Mouse (Mus musculus): ENCODE data around the gene Rxfp4. TPM values are rescaled to one million over a fixed set of nuclear protein-coding genes. Genes with fewer than 3 reads are reported as not detected.
"Not testable (repeated sequence)": the region's sequence is repeated elsewhere in the genome, so short reads cannot be mapped to it uniquely, and the experiment has no call there.

Rxfp4 gene
- polyA plus RNA-seq, 1 experiment, result 0.12 TPM

GRCm38 (mm10) chr3:88619113-88620097 lies 33.5 kb downstream of the Rxfp4 start:
- WGBS, result 70% methylated on average over 9 of the region's 9 CpGs
- no peak for DNase-seq (ENCODE audit: low read depth, low spot score)

- 77% methylated on average over 8 of the region's 8 CpGs for WGBS
Observed at GRCm38 (mm10) chr3:88618074-88618871, 34.7 kb downstream of the Rxfp4 start.

GRCm38 (mm10) chr3:88616951-88617500 lies 35.9 kb downstream of the Rxfp4 start:
- DNase-seq (ENCODE audit: low read depth, low spot score), result no peak
- 72% methylated on average over 3 of the region's 3 CpGs for WGBS

More at GRCm38 (mm10) chr3:88618074-88618871, 34.7 kb downstream of the Rxfp4 start:
- DNase-seq (ENCODE audit: low read depth, low spot score), result no peak

- 60% methylated on average over 9 of the region's 9 CpGs for WGBS
- DNase-seq (ENCODE audit: low read depth, low spot score), result no peak
Observed at GRCm38 (mm10) chr3:88615902-88616391, 37.0 kb downstream of the Rxfp4 start.

- WGBS, result 46% methylated on average over 5 of the region's 5 CpGs
- no peak for DNase-seq (ENCODE audit: low read depth, low spot score)
Observed at GRCm38 (mm10) chr3:88615117-88615516, 37.8 kb downstream of the Rxfp4 start.

GRCm38 (mm10) chr3:88614418-88614817 lies 38.5 kb downstream of the Rxfp4 start:
- DNase-seq (ENCODE audit: low read depth, low spot score), result no peak
- WGBS, result 75% methylated on average over 8 of the region's 8 CpGs

- DNase-seq (ENCODE audit: low read depth, low spot score), result no peak
Observed at GRCm38 (mm10) chr3:88609066-88609465, 43.9 kb downstream of the Rxfp4 start.

GRCm38 (mm10) chr3:88607758-88608138 lies 45.2 kb downstream of the Rxfp4 start:
- 45% methylated on average over 10 of the region's 10 CpGs for WGBS

More at GRCm38 (mm10) chr3:88609066-88609465, 43.9 kb downstream of the Rxfp4 start:
- WGBS, result 83% methylated on average over 4 of the region's 4 CpGs

GRCm38 (mm10) chr3:88607065-88607757 lies 45.7 kb downstream of the Rxfp4 start:
- DNase-seq (ENCODE audit: low read depth, low spot score), result no peak
- 4% methylated on average over 20 of the region's 20 CpGs for WGBS

More at GRCm38 (mm10) chr3:88607758-88608138, 45.2 kb downstream of the Rxfp4 start:
- no peak for DNase-seq (ENCODE audit: low read depth, low spot score)

- DNase-seq (ENCODE audit: low read depth, low spot score), result not testable (repeated sequence)
- 92% methylated on average over 2 of the region's 2 CpGs for WGBS
Observed at GRCm38 (mm10) chr3:88605666-88606065, 47.3 kb downstream of the Rxfp4 start, which contains the start of gene Arhgef2. Gene Arhgef2, plus strand, starts transcription at chr3:88605966.

GRCm38 (mm10) chr3:88604863-88605262 lies 48.1 kb downstream of the Rxfp4 start:
- 88% methylated on average over 7 of the region's 7 CpGs for WGBS
- no peak for DNase-seq (ENCODE audit: low read depth, low spot score)

GRCm38 (mm10) chr3:88603714-88604161 lies 49.2 kb downstream of the Rxfp4 start:
- DNase-seq (ENCODE audit: low read depth, low spot score), result no peak
- WGBS, result 11% methylated on average over 6 of the region's 6 CpGs

- WGBS, result 78% methylated on average over 4 of the region's 4 CpGs
- DNase-seq (ENCODE audit: low read depth, low spot score), result no peak
Observed at GRCm38 (mm10) chr3:88602466-88602865, 50.5 kb downstream of the Rxfp4 start.

Other genes with a start within 250 kb of the Rxfp4 start
- gene Pmf1, start 242.8 kb downstream of the Rxfp4 start, polyA plus RNA-seq (2012; rRNA removed), result 67.4 and 70.5 TPM in 2 replicates
- gene Slc25a44, start 228.0 kb downstream of the Rxfp4 start, polyA plus RNA-seq (2012; rRNA removed), result 32.0 and 47.7 TPM in 2 replicates
- gene Sema4a, start 192.0 kb downstream of the Rxfp4 start, polyA plus RNA-seq (2012; rRNA removed), result 221 and 227 TPM in 2 replicates
- 90.6 and 165 TPM in 2 replicates for gene Lmna, start 143.2 kb downstream of the Rxfp4 start, polyA plus RNA-seq (2012; rRNA removed)
- gene Mex3a, start 120.7 kb downstream of the Rxfp4 start, polyA plus RNA-seq (2012; rRNA removed), result 0.63 and 0.89 TPM in 2 replicates
- gene Rab25, start 104.8 kb downstream of the Rxfp4 start, polyA plus RNA-seq (2012; rRNA removed), result 236 and 238 TPM in 2 replicates
- gene Lamtor2, start 100.1 kb downstream of the Rxfp4 start, polyA plus RNA-seq (2012; rRNA removed), result 148 and 165 TPM in 2 replicates
- 41.2 and 50.6 TPM in 2 replicates for gene Ubqln4, start 99.4 kb downstream of the Rxfp4 start, polyA plus RNA-seq (2012; rRNA removed)
- gene Ssr2, start 77.3 kb downstream of the Rxfp4 start, polyA plus RNA-seq (2012; rRNA removed), result 417 and 500 TPM in 2 replicates
- 49.2 and 77.5 TPM in 2 replicates for gene Arhgef2, start 47.2 kb downstream of the Rxfp4 start, polyA plus RNA-seq (2012; rRNA removed)
- gene Khdc4, start 32.7 kb upstream of the Rxfp4 start, polyA plus RNA-seq (2012; rRNA removed), result 28.6 and 50.6 TPM in 2 replicates
- gene Rit1, start 63.7 kb upstream of the Rxfp4 start, polyA plus RNA-seq (2012; rRNA removed), result 30.6 and 38.7 TPM in 2 replicates
- 4.7 and 4.9 TPM in 2 replicates for gene Syt11, start 122.0 kb upstream of the Rxfp4 start, polyA plus RNA-seq (2012; rRNA removed)
- gene Gon4l, start 182.1 kb upstream of the Rxfp4 start, polyA plus RNA-seq (2012; rRNA removed), result 9.4 and 12.2 TPM in 2 replicates